Mouse (Mus musculus) embryonic stem cell, embryonic (primary cell): ENCODE measurements around the gene Lcp1.

Experiments
- CTCF ChIA-PET, 4 experiments: fragments of 300-600 bp in 2 of 4; fragments of 350-600 bp in 2 of 4; sonication (Branson Sonifier 250); formaldehyde crosslinking; loops; one replicate each; lab custom pipeline; 2022; ENCODE audit warnings: inconsistent platforms in 2 of 4; lab: Charles Lee
- POLR2A ChIA-PET, 4 experiments: fragments of 300-600 bp in 2 of 4; fragments of 350-600 bp in 2 of 4; sonication (Branson Sonifier 250); formaldehyde crosslinking; loops; one replicate each; lab custom pipeline; 2022; ENCODE audit warnings: antibody characterized with exemption in 4 of 4, inconsistent platforms in 1 of 4; lab: Charles Lee

The Lcp1 gene

GRCm38 (mm10) chr14:75188521-75188920 is 57.6 kb downstream of the Lcp1 start:
- ChIA-PET CTCF (interaction anchor here in 2 of 4 experiments (0.6 to 0.7 kb wide), 2 partner anchors 9 to 20 kb away, joined by 3 read pairs; no protein-coding TSS in a partner anchor), POLR2A (interaction anchor here in 2 of 4 experiments (0.5 to 1.0 kb wide), 3 partner anchors 10 to 587 kb away, joined by 3 to 5 read pairs (median 4); no protein-coding TSS in a partner anchor)

- CTCF ChIA-PET: interaction anchor here in 2 of 4 experiments (0.6 to 0.7 kb wide), 2 partner anchors 10 to 20 kb away, joined by 3 read pairs; no protein-coding TSS in a partner anchor
- POLR2A ChIA-PET: no interaction called here
These were observed 58.1 kb downstream of the Lcp1 start for GRCm38 (mm10) chr14:75189031-75189430.

GRCm38 (mm10) chr14:75190683-75191082 is 59.8 kb downstream of the Lcp1 start:
- CTCF ChIA-PET: interaction anchor here in 1 of 4 experiments (0.7 kb wide), 1 partner anchor 45 kb away, joined by 3 read pairs; no protein-coding TSS in a partner anchor
- POLR2A ChIA-PET: interaction anchor here in 1 of 4 experiments (0.6 kb wide), 1 partner anchor 18 kb away, joined by 3 read pairs; no protein-coding TSS in a partner anchor

GRCm38 (mm10) chr14:75192427-75192826 is 61.5 kb downstream of the Lcp1 start:
- POLR2A ChIA-PET: interaction anchor here in 1 of 4 experiments (0.5 kb wide), 1 partner anchor 13 kb away, joined by 5 read pairs; no protein-coding TSS in a partner anchor
- CTCF ChIA-PET: interaction anchor here in 1 of 4 experiments (0.6 kb wide), 1 partner anchor 52 kb away, joined by 6 read pairs; no protein-coding TSS in a partner anchor

GRCm38 (mm10) chr14:75192858-75193257 is 62.0 kb downstream of the Lcp1 start:
- POLR2A ChIA-PET: no interaction called here
- CTCF ChIA-PET: interaction anchor here in 1 of 4 experiments (1.8 kb wide), 1 partner anchor 39 kb away, joined by 5 read pairs; no protein-coding TSS in a partner anchor

GRCm38 (mm10) chr14:75195530-75195929 is 64.6 kb downstream of the Lcp1 start:
- ChIA-PET CTCF (no interaction called here), POLR2A (no interaction called here)

- POLR2A ChIA-PET: interaction anchor here in 1 of 4 experiments (1.2 kb wide), 1 partner anchor 33 kb away, joined by 3 read pairs; no protein-coding TSS in a partner anchor
- CTCF ChIA-PET: no interaction called here
These were observed 66.1 kb downstream of the Lcp1 start for GRCm38 (mm10) chr14:75197027-75197426.

- ChIA-PET CTCF (interaction anchor here in 3 of 4 experiments (0.6 to 1.1 kb wide), 5 partner anchors 182 to 671 kb away, joined by 3 read pairs; partner anchors contain the start of gene Rubcnl (in 1 of the 3)), POLR2A (interaction anchor here in 2 of 4 experiments (0.5 to 1.2 kb wide), 4 partner anchors 19 to 315 kb away, joined by 3 to 4 read pairs (median 3); no protein-coding TSS in a partner anchor)
These were observed 66.8 kb downstream of the Lcp1 start for GRCm38 (mm10) chr14:75197660-75198059.

GRCm38 (mm10) chr14:75205363-75206051 is 74.6 kb downstream of the Lcp1 start:
- CTCF ChIA-PET: interaction anchor here in 1 of 4 experiments (0.6 kb wide), 1 partner anchor 23 kb away, joined by 3 read pairs; no protein-coding TSS in a partner anchor
- POLR2A ChIA-PET: interaction anchor here in 1 of 4 experiments (0.6 to 0.9 kb wide), 4 partner anchors 11 to 552 kb away, joined by 3 to 6 read pairs (median 6); no protein-coding TSS in a partner anchor

GRCm38 (mm10) chr14:75206307-75206706 is 75.4 kb downstream of the Lcp1 start:
- ChIA-PET POLR2A (interaction anchor here in 1 of 4 experiments (0.6 kb wide), 1 partner anchor 26 kb away, joined by 6 read pairs; no protein-coding TSS in a partner anchor), CTCF (interaction anchor here in 1 of 4 experiments (0.6 kb wide), 1 partner anchor 15 kb away, joined by 3 read pairs; no protein-coding TSS in a partner anchor)

- POLR2A ChIA-PET: no interaction called here
- CTCF ChIA-PET: interaction anchor here in 1 of 4 experiments (0.7 kb wide), 1 partner anchor 20 kb away, joined by 3 read pairs; no protein-coding TSS in a partner anchor
These were observed 77.8 kb downstream of the Lcp1 start for GRCm38 (mm10) chr14:75208572-75209151.

GRCm38 (mm10) chr14:75213752-75214151 is 82.9 kb downstream of the Lcp1 start:
- CTCF ChIA-PET: interaction anchor here in 2 of 4 experiments (0.6 kb wide), 2 partner anchors 11 to 96 kb away, joined by 4 to 6 read pairs; no protein-coding TSS in a partner anchor
- POLR2A ChIA-PET: no interaction called here

- POLR2A ChIA-PET: no interaction called here
These were observed 87.9 kb downstream of the Lcp1 start for GRCm38 (mm10) chr14:75218843-75219242.

GRCm38 (mm10) chr14:75219250-75219913 is 88.5 kb downstream of the Lcp1 start:
- ChIA-PET CTCF (interaction anchor here in 1 of 4 experiments (0.6 kb wide), 1 partner anchor 203 kb away, joined by 3 read pairs; the partner anchor contains the start of gene Rubcnl), POLR2A (no interaction called here)

More at GRCm38 (mm10) chr14:75218843-75219242, 87.9 kb downstream of the Lcp1 start:
- CTCF ChIA-PET: interaction anchor here in 1 of 4 experiments (0.6 kb wide), 1 partner anchor 203 kb away, joined by 3 read pairs; the partner anchor contains the start of gene Rubcnl

- ChIA-PET CTCF (interaction anchor here in 2 of 4 experiments (0.5 to 0.7 kb wide), 3 partner anchors 30 to 531 kb away, joined by 3 to 6 read pairs (median 3); no protein-coding TSS in a partner anchor), POLR2A (interaction anchor here in 1 of 4 experiments (0.6 kb wide), 1 partner anchor 85 kb away, joined by 3 read pairs; no protein-coding TSS in a partner anchor)
These were observed 91.5 kb downstream of the Lcp1 start for GRCm38 (mm10) chr14:75222386-75222785.

- POLR2A ChIA-PET: interaction anchor here in 1 of 4 experiments (1.5 kb wide), 1 partner anchor 56 kb away, joined by 4 read pairs; the partner anchor contains the start of gene Zc3h13
- CTCF ChIA-PET: no interaction called here
These were observed 96.7 kb downstream of the Lcp1 start for GRCm38 (mm10) chr14:75227453-75228084.

- POLR2A ChIA-PET: interaction anchor here in 2 of 4 experiments (0.6 to 1.2 kb wide), 3 partner anchors 9 to 33 kb away, joined by 3 read pairs; no protein-coding TSS in a partner anchor
These were observed 98.9 kb downstream of the Lcp1 start for GRCm38 (mm10) chr14:75229834-75230233.

More at GRCm38 (mm10) chr14:75229834-75230233, 98.9 kb downstream of the Lcp1 start:
- CTCF ChIA-PET: interaction anchor here (0.5 to 1.0 kb wide), 7 partner anchors 12 to 1921 kb away, joined by 3 to 4 read pairs (median 3); partner anchors contain the start of gene Cpb2 (in 1 of the 4)
